Mouse (Mus musculus) cerebellum, adult 8-10 months (tissue): ENCODE data around the gene Olfr1432.
"Not testable (repeated sequence)": the region's sequence is repeated elsewhere in the genome, so short reads cannot be mapped to it uniquely, and the experiment has no call there.

ENCODE experiments used
- DNase-seq: peaks from one replicate; pipeline ENCODE4 v3.0.0; 2022

The Olfr1432 gene

DNA sequence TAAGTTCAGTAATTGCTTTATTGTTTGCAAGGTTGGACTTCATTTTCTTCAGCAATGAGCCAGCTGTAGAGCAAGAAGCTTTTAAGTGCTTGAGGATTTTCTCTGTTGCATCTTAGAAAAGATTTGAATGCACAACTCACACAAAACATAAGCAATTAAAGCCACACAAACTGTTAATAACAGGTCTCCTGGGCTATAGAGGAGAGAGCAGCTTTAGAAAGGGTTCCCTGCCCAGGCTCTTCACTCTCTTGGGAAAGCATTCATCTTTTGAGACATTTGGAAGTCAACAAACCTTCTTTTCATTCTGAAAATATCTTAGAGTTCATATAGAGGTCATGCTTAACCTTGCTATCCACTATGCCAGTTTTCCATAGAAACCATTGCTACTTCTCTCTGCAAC, at the start of gene Olfr1432:
Gene Olfr1432, minus strand, starts transcription at position 101 of the 400 bp plus-strand sequence.
- not testable (repeated sequence) for DNase-seq

GRCm38 (mm10) chr19:12279554-12279953, 47.2 kb upstream of the Olfr1432 start, which contains the start of gene Olfr1434:
Gene Olfr1434, plus strand, starts transcription at chr19:12279854.
- DNase-seq, result no peak

GRCm38 (mm10) chr19:12260732-12261131, 28.3 kb upstream of the Olfr1432 start, which contains the start of gene Olfr235:
Gene Olfr235, plus strand, starts transcription at chr19:12261032.
- DNase-seq, result no peak

GRCm38 (mm10) chr19:12241559-12241958, 9.2 kb upstream of the Olfr1432 start, which contains the start of gene Olfr262:
Gene Olfr262, minus strand, starts transcription at chr19:12241659.
- DNase-seq, result no peak

DNA sequence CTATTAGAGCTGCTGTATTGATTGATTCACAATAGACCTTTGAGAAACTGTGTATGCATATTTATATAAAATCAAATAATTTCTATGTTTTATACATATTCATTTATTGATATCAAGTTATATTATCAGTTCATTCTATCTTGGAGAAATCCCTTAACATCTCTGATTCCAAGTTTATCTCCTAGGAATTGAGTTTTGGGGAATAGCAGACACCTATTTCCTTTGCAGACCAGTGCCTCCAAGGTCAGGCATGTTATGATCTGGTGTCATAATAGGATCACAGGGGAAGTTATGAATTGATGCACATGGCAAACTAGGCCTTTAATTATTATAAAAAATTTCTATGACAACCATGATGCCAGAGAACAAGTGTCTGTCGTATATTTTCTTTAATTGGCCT, 32.1 kb downstream of the Olfr1432 start, which contains the start of gene Olfr1431:
Gene Olfr1431, plus strand, starts transcription at position 301 of the 400 bp plus-strand sequence.
- DNase-seq, result no peak

DNA sequence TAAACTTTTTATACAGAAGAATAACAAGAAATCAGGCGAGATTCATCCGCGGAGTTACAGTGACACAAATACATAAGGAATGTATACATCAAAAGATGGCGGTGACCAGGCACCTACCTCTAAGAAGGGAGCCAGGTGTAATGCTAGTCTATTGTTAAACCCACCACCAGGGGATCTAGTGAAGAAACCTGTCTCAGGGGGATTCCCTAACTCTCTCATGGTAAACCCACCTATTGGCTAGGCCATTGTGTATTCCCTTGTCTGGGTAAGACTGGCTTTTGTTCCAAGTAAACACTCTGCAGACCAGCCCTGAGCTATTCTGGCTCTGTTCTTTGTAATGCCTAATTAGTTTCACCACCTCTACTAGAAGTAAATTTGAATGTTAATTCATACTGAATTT, 33.3 kb downstream of the Olfr1432 start:
- DNase-seq, result not testable (repeated sequence)
